Mouse (Mus musculus): ENCODE results near the gene Tmem221.

The Tmem221 gene

GRCm38 (mm10) chr8:71579009-71579408 is 20.3 kb upstream of the Tmem221 start:
- no peak for DNase-seq (ENCODE audit: low spot score in 2 of 2)

DNA sequence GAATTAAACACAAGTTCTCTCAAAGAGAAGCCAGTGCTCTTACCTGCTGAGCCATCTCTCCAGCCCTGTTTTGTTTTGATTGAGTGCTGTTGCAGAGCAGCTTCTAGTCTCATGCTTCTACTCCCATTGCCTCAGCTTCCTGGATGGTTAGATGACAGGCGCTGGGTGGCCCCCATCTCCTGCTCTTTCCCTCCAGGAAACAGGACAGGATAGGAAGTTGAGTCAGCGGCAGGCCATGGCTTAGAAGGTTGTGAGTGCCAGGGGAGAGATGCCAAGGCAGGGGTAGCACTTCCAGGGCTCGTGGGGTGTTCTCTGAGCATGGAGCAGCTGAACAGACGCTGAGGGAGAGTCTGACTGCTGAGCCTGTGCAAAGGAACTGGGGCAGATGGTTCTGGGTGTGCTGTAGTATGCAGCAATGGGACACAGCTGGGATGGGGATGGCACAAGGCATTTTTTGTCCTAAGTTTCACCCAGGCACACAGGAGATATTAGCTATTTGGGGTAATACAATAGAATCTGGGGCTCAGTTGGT is 19.3 kb upstream of the Tmem221 start:
- no peak for DNase-seq (ENCODE audit: low spot score in 2 of 2)

DNA sequence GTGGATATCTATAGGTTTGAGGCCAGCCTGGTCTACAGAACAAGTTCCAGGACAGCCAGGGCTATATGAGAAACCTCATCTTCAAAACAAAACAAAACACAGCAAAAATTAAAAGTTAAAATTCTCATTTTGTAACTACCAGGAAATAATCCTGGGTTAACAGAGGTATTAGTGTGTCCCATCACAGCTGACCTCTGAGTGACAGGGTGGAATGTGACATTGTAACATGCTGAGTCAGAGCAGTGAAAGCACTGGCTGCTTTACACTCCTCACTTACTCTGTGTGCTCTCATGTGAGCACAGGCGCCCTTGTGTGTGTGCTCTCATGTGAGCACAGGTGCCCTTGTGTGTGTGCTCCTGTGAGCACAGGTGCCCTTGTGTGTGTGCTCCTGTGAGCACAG is 16.3 kb upstream of the Tmem221 start:
- no peak for DNase-seq (ENCODE audit: low spot score in 2 of 2)

GRCm38 (mm10) chr8:71574426-71574825 is 15.8 kb upstream of the Tmem221 start:
- DNase-seq (ENCODE audit: low spot score in 2 of 2) = no peak

DNA sequence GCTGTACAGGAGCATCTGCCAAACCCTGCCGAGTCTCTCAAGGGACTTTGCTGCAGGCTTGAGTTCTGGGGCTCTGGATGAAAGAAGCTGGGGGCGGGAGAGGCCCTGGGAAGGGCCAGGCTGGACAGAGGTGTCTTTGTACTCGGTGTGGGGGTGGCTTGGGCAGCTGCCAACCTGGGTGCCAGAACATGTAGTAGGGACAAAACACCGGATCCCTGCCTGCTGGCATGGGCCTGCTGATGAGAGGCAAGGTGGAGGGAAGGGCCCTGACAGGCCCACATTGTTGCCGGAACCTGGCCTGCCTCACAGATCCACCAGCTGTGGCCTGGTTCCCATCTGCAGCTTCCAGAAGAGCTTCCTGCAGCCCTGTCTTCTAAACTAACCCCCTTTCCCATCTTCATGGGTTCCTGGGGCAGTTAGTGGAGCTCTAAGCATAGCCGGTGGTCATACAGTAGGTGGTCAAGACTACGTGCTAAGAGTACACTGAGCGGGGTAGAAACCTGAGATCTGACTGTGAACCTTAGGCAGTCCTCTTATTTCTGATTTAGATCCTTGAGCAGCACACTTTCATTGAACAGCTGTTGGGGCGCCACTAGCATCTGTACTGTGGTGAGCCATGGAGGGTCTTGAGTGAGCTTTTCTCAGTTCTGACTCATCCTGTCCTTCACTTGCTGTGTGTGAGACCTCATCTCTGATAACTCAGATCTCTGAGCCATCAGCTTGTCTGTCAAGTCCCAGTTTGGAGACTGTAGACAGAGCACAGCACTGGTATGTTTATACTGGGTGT is 14.4 kb upstream of the Tmem221 start:
- DNase-seq (ENCODE audit: low spot score in 2 of 2) = peak; percentile 64 to 66

DNA sequence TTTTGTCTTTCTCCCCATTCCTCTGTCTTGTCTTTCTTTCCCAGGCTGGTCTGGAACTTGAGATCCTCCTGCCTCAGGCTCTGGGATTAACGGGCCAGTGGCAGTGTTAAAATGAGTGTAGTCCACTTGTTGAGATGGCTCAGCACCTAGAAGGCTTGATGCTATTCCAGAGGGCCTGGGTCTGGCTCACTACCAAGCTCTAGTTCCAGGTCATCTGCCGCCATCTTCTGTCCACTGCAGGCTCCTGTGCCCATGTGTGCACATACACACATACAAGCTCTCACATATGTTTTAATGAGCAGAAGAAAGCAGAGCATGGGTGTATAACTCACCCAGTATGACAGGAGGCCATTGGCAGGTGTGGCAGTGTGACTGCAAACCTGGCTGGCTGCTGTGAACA is 13.4 kb upstream of the Tmem221 start:
- no peak for DNase-seq (ENCODE audit: low spot score in 2 of 2)

GRCm38 (mm10) chr8:71570291-71570954 is 11.8 kb upstream of the Tmem221 start:
- DNase-seq (ENCODE audit: low spot score in 2 of 2) = peak; percentile 93 to 96

DNA sequence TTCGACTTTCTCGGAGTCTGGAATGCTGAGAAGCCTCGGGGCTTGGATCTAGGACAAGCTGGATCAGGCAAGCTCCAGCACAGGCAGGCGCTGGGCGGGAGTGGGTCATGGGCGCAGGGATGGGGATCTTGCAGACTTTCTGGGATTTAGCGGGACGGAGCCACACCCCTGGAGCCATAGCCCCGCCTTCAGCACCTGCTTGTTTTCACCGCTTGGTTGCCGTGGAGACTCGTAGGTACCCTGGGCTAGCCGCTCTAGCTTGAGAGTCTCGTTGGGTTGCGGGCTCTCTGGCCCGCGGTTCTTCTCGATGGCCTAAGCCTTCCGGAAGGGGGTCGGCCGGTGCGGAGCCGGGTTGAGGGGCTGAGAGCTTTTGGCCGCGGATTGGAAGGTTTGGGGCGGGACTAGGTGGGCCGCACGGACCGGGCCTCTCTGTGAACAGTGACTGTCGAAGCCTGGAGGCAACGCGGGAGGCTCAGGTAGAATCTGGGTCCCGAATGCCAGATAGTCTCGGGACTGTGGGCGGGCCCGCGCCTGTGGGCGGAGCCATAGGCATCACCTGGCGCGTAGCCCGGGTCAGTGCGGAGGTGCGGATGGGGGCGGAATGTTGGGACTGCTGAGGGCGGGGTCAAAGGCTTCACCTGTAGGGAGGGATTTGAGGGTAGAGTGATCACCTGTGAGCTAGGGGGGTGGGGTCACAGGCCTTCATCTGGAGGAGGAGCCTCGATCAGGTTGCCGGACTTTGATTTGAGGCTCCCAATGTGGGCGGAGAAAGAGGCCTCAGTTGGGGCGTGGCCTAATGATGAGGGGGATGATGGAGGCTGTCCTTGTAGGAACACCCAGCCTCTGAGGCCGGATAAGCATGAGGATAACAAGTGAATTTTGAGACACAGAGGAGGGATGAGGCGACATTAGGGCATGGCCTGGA is 11.0 kb upstream of the Tmem221 start:
- peak; percentile 74 to 80 for DNase-seq (ENCODE audit: low spot score in 2 of 2)

DNA sequence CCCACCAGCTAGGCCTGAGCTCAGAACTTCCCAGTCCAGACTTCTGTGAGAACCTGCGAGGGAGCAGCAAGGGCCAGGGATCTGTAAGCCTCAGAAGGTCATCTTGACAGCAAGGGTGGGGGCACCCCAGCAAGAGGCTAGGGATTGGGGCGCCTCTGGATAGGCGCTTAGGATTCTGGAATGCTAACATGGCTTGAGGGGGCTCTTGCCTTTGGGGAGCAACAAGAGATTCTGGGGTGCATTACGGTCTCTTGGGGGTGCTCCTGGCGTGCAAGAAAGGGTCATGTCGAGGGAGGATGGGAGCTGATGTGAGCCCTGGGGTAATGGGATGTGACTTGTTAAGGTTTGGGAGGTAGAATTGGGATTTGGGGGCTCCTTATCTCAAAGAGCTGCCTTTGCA is 10.3 kb upstream of the Tmem221 start:
- no peak for DNase-seq (ENCODE audit: low spot score in 2 of 2)

GRCm38 (mm10) chr8:71568387-71568937 is 9.8 kb upstream of the Tmem221 start, which contains the start of gene Slc27a1:
Gene Slc27a1 (plus strand): TSS chr8:71568882.
- no peak for DNase-seq (ENCODE audit: low spot score in 2 of 2)

- DNase-seq (ENCODE audit: low spot score in 2 of 2) = no peak
These were observed 8.9 kb upstream of the Tmem221 start for GRCm38 (mm10) chr8:71567587-71567986.

- DNase-seq (ENCODE audit: low spot score in 2 of 2) = no peak
These were observed 7.8 kb upstream of the Tmem221 start, which contains the start of gene Nxnl1 for GRCm38 (mm10) chr8:71566501-71566900. Gene Nxnl1 (minus strand): TSS chr8:71566601.

GRCm38 (mm10) chr8:71563992-71564391 is 5.3 kb upstream of the Tmem221 start:
- no peak for DNase-seq (ENCODE audit: low spot score in 2 of 2)

GRCm38 (mm10) chr8:71562751-71563150 is 4.1 kb upstream of the Tmem221 start:
- DNase-seq (ENCODE audit: low spot score in 2 of 2) = peak; percentile 53 to 59

DNA sequence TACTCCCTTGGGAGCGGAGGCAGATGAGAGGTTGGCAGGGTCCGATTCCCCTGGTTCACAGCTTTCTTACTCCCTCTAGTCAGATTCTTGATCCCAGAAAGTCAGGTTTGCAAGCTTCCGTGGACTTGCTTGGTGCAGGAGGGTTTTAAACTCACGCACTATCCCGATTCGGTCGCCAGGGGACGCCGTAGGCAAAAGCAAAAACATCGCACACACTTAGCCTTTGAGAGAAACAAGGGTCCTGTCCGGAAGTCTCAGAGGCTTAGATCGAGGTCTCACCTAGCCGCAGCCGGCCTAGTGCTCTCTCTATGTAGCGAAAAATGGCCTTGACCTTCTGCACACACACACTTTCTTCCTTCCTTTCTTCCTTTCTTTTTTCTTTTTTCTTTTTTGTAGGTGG is 2.7 kb upstream of the Tmem221 start:
- DNase-seq (ENCODE audit: low spot score in 2 of 2) = peak; percentile 48 to 54

DNA sequence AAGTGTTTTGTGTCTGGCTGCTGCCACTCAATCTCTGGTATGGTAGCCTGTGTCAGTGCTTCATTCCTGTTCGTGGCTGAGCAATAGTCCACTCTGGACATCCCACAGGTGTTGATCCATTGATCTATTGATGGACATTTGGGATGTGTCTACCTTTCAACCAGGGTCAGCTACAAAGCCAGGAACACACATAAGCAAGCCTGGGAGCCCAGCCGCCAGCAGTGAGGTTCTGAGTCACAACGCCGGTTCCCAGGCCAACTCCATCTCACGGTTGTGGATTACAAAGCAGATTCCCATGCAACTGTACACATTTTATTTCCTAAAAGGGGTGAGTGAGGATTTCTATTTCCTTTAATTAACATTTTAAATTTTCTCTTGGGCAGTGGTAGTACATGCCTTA is 2.1 kb upstream of the Tmem221 start:
- DNase-seq (ENCODE audit: low spot score in 2 of 2) = no peak

GRCm38 (mm10) chr8:71560071-71560470 is 1.4 kb upstream of the Tmem221 start:
- no peak for DNase-seq (ENCODE audit: low spot score in 2 of 2)

- DNase-seq (ENCODE audit: low spot score in 2 of 2) = no peak
These were observed 453 bp upstream of the Tmem221 start for GRCm38 (mm10) chr8:71558958-71559690.

DNA sequence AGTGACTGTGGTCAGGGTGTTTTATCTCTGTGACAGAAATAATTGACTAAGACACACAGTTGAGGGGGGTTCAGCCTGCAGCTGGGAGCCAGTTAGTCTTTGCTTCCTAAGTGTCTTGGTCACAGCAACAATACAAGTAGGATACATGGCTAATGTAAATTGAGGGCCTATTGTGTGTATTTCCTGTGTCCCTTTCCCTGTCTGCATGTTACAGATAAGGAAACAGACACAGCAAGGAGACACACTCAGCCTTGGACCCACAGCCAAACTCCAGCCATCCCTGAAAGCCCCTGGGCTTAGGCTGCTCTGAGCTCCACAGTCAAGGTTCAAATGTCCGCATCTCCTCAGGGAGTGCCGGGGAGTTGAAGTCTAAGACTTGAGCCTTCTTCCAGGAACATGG is 4.0 kb downstream of the Tmem221 start:
- no peak for DNase-seq (ENCODE audit: low spot score in 2 of 2)

DNA sequence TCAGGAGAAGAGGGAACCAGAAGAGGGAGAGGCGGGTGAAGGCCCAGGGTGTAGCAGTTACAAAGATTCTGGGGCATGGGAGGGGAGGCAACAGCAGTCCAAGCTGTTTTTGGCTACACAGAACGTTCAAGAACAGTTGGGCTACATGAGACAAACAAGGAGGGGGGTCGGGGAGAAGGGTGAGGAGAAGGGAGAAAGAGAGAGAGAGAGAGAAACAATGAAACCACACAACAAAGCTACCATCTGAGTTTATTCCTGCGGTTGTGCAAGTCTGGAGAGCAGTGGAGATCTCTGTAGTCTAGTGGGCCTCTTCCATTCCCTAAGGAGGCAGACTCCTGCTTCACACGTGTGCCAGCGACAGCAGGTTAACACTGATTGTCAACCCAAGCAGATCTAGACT is 4.7 kb downstream of the Tmem221 start:
- DNase-seq (ENCODE audit: low spot score in 2 of 2) = no peak

- DNase-seq (ENCODE audit: low spot score in 2 of 2) = no peak
These were observed 5.9 kb downstream of the Tmem221 start for GRCm38 (mm10) chr8:71552770-71553169.
